Mouse (Mus musculus) heart, adult 18-20 months (tissue): ENCODE data around the gene Mpig6b. TPM values are rescaled to one million over a fixed set of nuclear protein-coding genes. Genes with fewer than 3 reads are reported as not detected.

Experiments
- DNase-seq, 2 experiments: peaks; one replicate each; pipeline ENCODE4 v3.0.0; 2021 to 2022; ENCODE audit warnings: mixed read lengths in 1 of 2
- total RNA-seq, 2 experiments: library from RNA; stranded (reverse); gene quantifications; 2 replicates each; pipeline ENCODE4 v1.2.3; 2021

Gene Mpig6b
- total RNA-seq, 2 experiments from 2014 or later = 0.31 to 0.87 TPM

DNA sequence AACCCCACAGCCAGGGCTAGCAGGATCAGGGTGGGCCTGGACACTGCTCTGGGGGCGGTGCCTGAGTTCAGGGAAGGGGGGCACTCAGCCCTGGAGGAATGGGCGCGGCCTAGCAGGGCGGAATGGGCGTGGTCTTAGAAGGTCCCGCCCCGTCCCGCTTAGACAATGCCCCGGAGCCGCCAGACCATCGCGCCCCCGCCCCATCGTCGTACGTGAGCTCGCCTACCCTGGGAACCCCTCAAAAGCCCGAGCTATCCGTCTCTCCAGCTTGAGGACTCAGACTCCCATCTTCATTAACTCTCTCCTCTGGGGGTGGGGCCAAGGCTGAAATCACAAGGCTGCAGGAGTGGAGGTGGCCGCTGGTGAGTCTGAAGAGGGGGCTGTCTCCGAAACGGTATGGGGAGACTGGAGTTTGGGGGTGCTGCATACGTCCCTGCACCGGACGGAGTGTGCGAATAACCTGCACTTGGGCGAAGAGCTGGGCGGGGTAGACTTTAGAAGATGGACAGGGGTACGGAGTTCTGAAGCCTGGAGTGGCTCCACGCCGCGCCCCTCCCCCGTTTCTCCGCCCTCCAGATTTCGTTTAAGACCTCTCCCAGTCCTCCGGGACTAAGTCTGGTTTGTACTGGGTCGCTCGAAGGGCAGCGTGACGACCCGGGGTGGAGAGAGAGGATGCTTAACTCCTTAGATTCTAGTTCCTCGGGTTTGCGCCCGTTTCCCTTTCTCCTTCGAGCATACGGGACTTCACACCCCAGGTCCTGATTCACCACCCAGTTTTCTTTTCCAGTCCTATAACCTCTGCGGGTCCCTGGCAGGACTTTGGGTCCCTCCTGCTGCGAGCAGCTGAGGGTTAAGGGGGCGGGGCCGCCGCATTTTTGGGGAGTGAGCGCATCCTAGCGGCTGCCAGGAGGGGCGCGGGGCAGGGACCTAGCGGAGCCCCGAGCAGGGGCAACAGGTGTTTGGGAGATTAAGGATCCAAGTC is 6.8 kb downstream of the Mpig6b start, which contains the start of gene Ddah2:
Ddah2 (plus strand) TSS at position 125 of the 982 bp plus-strand sequence.
- peak; percentile 93 to 94 for DNase-seq

DNA sequence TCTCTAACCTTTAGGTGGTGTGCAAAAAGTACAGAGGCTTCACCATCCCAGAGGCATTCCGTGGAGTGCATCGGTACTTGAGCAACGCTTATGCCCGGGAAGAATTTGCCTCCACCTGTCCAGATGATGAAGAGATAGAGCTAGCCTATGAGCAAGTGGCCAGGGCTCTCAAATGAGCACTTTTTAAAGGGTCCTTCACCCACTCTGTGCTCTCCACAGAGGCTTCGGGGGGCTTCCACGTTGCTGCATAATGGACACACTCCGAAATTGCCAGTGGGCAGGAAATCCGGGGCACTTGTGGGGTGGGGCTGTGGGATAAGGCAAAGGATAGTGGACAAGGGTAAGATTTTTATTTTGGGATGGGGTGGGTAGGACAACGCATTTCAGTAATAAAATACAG is 7.7 kb downstream of the Mpig6b start:
- DNase-seq = no peak

DNA sequence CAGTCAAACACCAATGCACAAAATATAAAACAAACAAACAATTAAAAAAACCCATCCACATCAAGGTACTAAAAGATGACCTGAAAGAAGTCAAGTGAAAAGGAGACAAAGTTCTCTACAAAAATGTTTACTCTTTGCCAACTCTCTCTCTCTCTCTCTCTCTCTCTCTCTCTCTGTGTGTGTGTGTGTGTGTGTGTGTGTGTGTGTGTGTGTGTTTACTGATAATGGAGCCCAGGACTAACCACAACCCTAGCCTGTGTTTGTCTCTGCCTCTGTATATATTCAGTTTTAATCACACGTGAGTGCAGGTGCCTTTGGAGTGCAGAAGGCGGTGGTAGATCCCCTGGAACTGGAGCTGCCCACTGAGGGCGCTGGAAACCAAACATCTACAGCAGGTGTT is 8.9 kb downstream of the Mpig6b start:
- DNase-seq = no peak

- DNase-seq = no peak
These were observed 10.1 kb downstream of the Mpig6b start for GRCm38 (mm10) chr17:35055691-35056495.

- DNase-seq = no peak
These were observed 13.6 kb downstream of the Mpig6b start for GRCm38 (mm10) chr17:35052271-35052798.

DNA sequence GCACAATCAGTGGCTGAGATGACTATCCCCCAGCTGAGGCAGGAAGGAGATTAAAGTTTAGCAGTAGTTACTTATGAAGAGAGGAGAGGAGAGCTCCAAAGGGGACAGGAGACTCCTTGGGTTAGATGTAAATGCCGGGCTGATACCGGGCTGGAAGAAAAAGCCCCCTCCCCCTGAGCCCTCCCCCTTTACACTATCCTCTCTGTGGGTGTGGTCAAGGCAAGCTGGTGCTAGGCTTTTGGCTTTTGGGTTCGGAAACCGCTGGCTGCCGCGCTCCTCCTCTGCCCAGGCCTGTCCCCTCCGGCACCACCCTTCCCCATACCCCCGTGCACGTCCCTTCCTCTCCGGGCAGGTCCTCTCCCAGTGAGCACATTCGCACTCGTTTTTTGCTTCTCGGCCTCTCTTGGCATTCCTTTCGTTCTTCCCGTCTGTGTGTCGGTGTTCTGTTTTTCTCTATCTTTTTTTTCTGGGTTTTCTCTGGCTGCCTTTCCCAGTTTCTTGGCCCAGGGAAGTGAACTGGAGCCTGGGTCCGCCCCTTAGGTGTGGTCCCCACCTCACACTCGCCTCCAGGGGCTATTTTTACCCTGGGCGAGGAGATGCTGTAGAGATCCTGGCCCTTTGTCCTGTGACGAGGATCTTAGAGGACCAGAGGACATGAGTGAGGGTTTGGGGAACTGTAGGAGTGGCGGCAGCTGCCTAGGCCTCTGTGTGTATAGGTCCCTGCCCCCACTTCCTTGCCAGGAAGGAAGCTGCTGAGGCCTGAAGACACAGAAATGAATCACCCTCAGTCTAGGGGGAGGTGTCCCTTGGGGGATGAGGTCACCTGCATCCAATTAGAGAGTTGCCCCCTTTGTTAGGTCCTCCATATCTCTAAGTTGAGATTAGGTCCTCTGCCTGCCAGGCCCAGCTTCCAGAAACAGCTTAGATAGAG is 14.6 kb downstream of the Mpig6b start:
- DNase-seq = peak; percentile 85 to 94

- DNase-seq = peak; percentile 86 to 90
These were observed 15.7 kb downstream of the Mpig6b start for GRCm38 (mm10) chr17:35050126-35050750.

- peak; percentile 70 to 77 for DNase-seq
These were observed 16.4 kb downstream of the Mpig6b start, which contains the start of gene Clic1 for GRCm38 (mm10) chr17:35049561-35050016. Clic1 (plus strand) TSS chr17:35049966.

- no peak for DNase-seq
These were observed 17.0 kb downstream of the Mpig6b start for GRCm38 (mm10) chr17:35048932-35049440.

- DNase-seq = peak; percentile 61 to 63
These were observed 17.6 kb downstream of the Mpig6b start for GRCm38 (mm10) chr17:35048149-35048931.

- peak in 1 of 2 experiments; percentile 34 for DNase-seq
These were observed 18.3 kb downstream of the Mpig6b start for GRCm38 (mm10) chr17:35047688-35048087.

- DNase-seq = peak; percentile 97 to 98
These were observed 19.1 kb downstream of the Mpig6b start, which contains the start of gene Msh5 for GRCm38 (mm10) chr17:35046681-35047455. Msh5 (minus strand) TSS chr17:35046745.

- no peak for DNase-seq
These were observed 19.9 kb downstream of the Mpig6b start for GRCm38 (mm10) chr17:35045807-35046680.

DNA sequence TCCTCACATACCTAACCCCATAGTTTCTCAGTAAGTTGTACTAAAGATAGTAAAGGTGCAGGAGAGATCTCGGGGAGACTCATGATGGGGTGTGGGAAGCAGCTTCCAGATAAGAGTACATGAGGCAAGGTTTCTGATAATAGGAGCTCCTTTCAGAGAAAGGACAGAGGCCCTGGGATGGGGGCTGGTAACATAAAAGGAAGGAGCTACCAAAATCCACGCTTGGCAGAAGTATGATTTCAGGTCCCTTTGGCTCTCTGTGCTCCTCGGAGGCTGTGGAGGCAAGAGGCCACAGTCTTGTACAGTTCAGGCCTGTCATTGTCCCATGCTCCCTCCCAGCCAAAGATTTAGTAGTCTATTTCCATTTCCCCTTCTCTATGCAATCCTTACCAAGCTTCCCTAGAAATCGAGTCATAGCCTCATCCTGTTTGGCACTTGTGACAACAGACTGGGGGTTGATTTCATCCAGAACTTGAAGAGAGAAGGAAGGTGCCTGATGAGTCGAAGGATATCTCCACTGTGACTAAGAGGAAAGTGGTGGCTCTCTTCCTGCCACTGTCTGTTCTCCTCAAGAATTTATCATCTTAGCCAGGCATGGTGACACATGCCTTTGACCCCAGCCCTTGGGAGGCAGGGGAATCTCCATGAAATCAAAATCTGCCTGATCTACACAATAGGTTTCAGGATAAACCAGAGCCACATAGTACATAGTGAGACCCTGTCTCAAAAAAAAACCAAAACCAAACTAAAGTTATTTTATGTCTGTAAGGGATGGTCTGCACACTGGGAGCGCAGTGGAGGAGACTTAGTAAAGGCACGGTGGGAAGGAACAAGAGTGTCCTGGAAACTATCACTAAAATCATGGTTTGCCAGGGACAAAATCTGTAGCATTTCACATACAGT is 20.8 kb downstream of the Mpig6b start:
- DNase-seq = no peak

DNA sequence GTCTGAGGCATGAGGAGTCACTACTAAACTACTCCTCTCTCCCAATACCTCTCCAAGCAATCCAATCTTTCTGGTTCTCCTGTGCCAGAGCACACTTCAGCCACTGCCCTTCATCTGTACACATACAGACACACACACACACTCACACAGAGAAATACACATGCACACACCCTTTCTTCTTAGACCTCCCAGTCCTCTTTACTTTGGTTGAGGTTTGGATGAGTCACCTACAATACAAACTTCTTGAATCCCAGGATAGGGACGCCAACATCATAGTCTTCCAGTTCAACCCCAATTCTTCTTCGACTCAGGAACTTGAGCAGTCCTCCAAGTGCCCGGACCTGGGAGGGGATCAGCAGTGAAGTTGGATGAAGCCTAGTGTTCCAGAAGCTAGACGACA is 22.2 kb downstream of the Mpig6b start:
- no peak for DNase-seq

DNA sequence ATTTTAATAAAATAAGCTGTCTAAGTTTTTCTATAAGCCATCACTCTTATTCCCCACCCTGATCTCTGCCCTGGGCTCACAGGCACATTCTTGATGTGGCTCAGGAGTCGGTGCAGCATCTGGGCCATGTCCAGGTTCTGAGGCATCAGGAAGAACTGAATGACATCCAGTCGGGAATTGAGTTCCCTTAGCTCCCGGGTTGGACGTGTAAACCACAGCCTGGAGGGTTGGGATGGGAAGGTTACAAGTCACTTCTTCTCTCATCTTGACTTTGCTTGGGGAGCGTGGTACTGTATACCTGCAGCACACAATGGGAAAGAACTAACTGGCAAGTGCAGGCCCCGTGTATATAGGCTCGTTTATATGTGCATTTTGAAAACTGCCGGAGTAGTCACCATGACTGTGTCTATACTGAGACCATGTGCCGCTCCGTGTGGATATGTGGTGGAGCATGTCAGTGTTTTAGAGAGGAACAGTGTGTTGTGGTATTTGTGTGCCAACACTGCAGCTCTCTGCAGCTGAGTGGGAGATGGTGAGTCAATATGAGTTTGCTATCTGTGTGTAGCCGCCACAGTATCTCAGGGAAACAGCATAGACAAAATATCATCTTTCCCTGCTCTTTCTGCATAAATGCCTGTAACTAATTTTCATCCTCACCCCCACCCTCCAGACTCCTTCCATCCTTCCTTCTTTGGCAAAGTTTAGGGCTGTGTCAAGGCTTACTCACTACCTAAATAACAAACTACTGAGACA is 26.7 kb downstream of the Mpig6b start:
- DNase-seq = no peak
